ENCODE assay signal across 28 mouse cellular contexts in genomic region chr6:146273256-146273655, GRCm38 (mm10).
A peak's percentile ranks its signal among the peaks of the same experiment; 100 is the strongest.
DNase-seq lines count a peak whose midpoint lies in the region; TF ChIP-seq lines count a peak whose summit lies in the region.
"Had no signal": no experiment of that assay in that cellular context is flagged by ENCODE, and none has a peak within 500 bp of the region (broad histone marks: within the 10 kb centered on the region; RNA-seq: fewer than 3 reads in every experiment).

No protein-coding gene starts in this region.

- H3K4me1 ChIP-seq in heart, adult 2 months (ENCODE audit: control insufficient read depth, insufficient read depth, low read length), result peaks cover 11% of the 10 kb centered on the region
- H3K4me1 ChIP-seq: forebrain, embryonic 15.5 days had no signal

- intact Hi-C loops in heart, adult 2 months (cut with DNase I), result loop anchor here (5.0 kb wide), 2 partner anchors 51 to 111 kb away; no protein-coding TSS in a partner anchor
- intact Hi-C loops in heart, postnatal 36 days (cut with DNase I), result loop anchor here (5.0 kb wide), 2 partner anchors 101 to 411 kb away; no protein-coding TSS in a partner anchor

- peaks cover 7% of the 10 kb centered on the region for H3K36me3 ChIP-seq in heart, adult 2 months (ENCODE audit: control insufficient read depth, insufficient read depth, low read length)
- H3K36me3 ChIP-seq: embryonic facial prominence, embryonic 10.5 days; embryonic facial prominence, embryonic 13.5 days; forebrain, embryonic 12.5 days; forebrain, embryonic 15.5 days; heart, embryonic 15.5 days; hindbrain, embryonic 12.5 days; hindbrain, embryonic 15.5 days; intestine, embryonic 15.5 days had no signal

- WGBS in heart, adult 2 months, result 92% methylated on average over 5 of the region's 5 CpGs

- no peaks in the 10 kb centered on the region for H3K79me2 ChIP-seq in heart, adult 2 months (replicated peaks; ENCODE audit: control insufficient read depth, insufficient read depth, low read length)

- no peak overlapping the region for H3K27ac ChIP-seq in heart, adult 2 months
- H3K27ac ChIP-seq: embryonic facial prominence, embryonic 10.5 days; embryonic facial prominence, embryonic 13.5 days; forebrain, embryonic 12.5 days; forebrain, embryonic 15.5 days; heart, embryonic 15.5 days; hindbrain, embryonic 12.5 days; hindbrain, embryonic 15.5 days; intestine, embryonic 15.5 days had no signal

- no peak overlapping the region for H3K9ac ChIP-seq in heart, adult 2 months (ENCODE audit: low read depth, low read length)
- H3K9ac ChIP-seq: embryonic facial prominence, embryonic 13.5 days; forebrain, embryonic 12.5 days; forebrain, embryonic 15.5 days; heart, embryonic 12.5 days; heart, embryonic 15.5 days; hindbrain, embryonic 12.5 days; hindbrain, embryonic 15.5 days; intestine, embryonic 15.5 days had no signal

- DNase-seq in heart, adult 2 months, result no peak
- no peak for DNase-seq in heart, postnatal 36 days
- DNase-seq in right cerebral cortex, postnatal 10 days (ENCODE audit: low spot score in 2 of 2), result peak; percentile 13 to 16
- no peak for DNase-seq in right cerebral cortex, postnatal 25 days
- peak; percentile 28 for DNase-seq in ZHBTc4 (ENCODE audit: low read depth, low spot score)
- no peak for DNase-seq in layer of hippocampus, adult 11-12 months (ENCODE audit: low spot score)
- DNase-seq: adrenal gland, adult 8-10 months; adrenal gland, postnatal 25 days; B cell, adult 2 months; cerebellum, adult 11-12 months; cerebellum, adult 8-10 months; cerebellum, postnatal 10 days; cerebellum, postnatal 36 days; embryo, embryonic 11 days; gastrocnemius, postnatal 25 days; heart, postnatal 10 days; heart, postnatal 4 days had no signal

- 0 out of 2 replicates have a peak, but pooled peaks have one; percentile 10 for TF ChIP-seq CTCF in heart, adult 2 months (IDR thresholded peaks at IDR 0.05)

- no peak overlapping the region for H3K4me3 ChIP-seq in heart, adult 2 months
- H3K4me3 ChIP-seq: embryonic facial prominence, embryonic 10.5 days; embryonic facial prominence, embryonic 13.5 days; erythroblast, embryonic 14.5 days; forebrain, embryonic 12.5 days; forebrain, embryonic 15.5 days; heart, embryonic 12.5 days; heart, embryonic 15.5 days; hindbrain, embryonic 12.5 days; hindbrain, embryonic 15.5 days; intestine, embryonic 15.5 days had no signal

- no peak for TF ChIP-seq EP300 in heart, adult 2 months (IDR thresholded peaks at IDR 0.05; ENCODE audit: insufficient read depth, low read depth, low read length)

- no peak for TF ChIP-seq POLR2A in heart, adult 2 months (IDR thresholded peaks at IDR 0.05; ENCODE audit: insufficient read depth, low read depth, low read length)

- no peaks in the 10 kb centered on the region for H3K27me3 ChIP-seq in heart, adult 2 months (ENCODE audit: control insufficient read depth, insufficient read depth, low read length)
- H3K27me3 ChIP-seq: CH12.LX; embryonic facial prominence, embryonic 13.5 days; forebrain, embryonic 12.5 days; forebrain, embryonic 15.5 days; heart, embryonic 12.5 days; heart, embryonic 15.5 days; hindbrain, embryonic 12.5 days; hindbrain, embryonic 15.5 days; intestine, embryonic 15.5 days had no signal

Comparison
In these comparisons a context has a peak if more than half of its experiments do, and no peak if none do; other contexts are left out.
1. DNase-seq: peak in right cerebral cortex, postnatal 10 days (2 of 2) and ZHBTc4 (single experiment); none in heart, adult 2 months (0 of 2), heart, postnatal 36 days (0 of 2), right cerebral cortex, postnatal 25 days (single experiment) and layer of hippocampus, adult 11-12 months (single experiment).